Mouse (Mus musculus) MEL (cell line): Measurements from ENCODE around the gene Rnf144b.

ENCODE experiments used
- CTCF ChIP-seq, 3 experiments: IDR thresholded peaks in 2 of 3; conservative IDR thresholded peaks in 1 of 3; 2 replicates each; pipeline ENCODE4 v1.5.1; 2011 to 2012; ENCODE audit warnings: low read length in 3 of 3, low read depth in 2 of 3, mild to moderate bottlenecking in 2 of 3, improper control_type of control experiment in 1 of 3, inconsistent platforms in 1 of 3, mixed read lengths in 1 of 3, moderate library complexity in 1 of 3; ENCODE audit not compliant: control insufficient read depth in 1 of 3, insufficient read depth in 1 of 3, poor library complexity in 1 of 3, severe bottlenecking in 1 of 3
- ELF1 ChIP-seq: IDR thresholded peaks from 2 replicates; pipeline ENCODE4 v1.6.1; 2014; ENCODE audit warnings: low read depth, mild to moderate bottlenecking, inconsistent platforms, low read length, improper control_type of control experiment, moderate library complexity
- EP300 ChIP-seq, 2 experiments: IDR thresholded peaks; 2 replicates each; pipeline ENCODE4 v1.6.1; 2011; ENCODE audit warnings: improper control_type of control experiment in 2 of 2, low read length in 2 of 2, low read depth in 1 of 2, mild to moderate bottlenecking in 1 of 2
- ETS1 ChIP-seq: IDR thresholded peaks from 2 replicates; pipeline ENCODE4 v1.6.1; 2012; ENCODE audit warnings: low read depth, mild to moderate bottlenecking, inconsistent platforms, low read length, improper control_type of control experiment, moderate library complexity
- MAX ChIP-seq: IDR thresholded peaks from 2 replicates; pipeline ENCODE4 v1.6.1; 2011; ENCODE audit warnings: low read length, improper control_type of control experiment
- POLR2A ChIP-seq, 2 experiments: IDR thresholded peaks; 2 replicates each; pipeline ENCODE4 v1.6.1; 2011 to 2012; ENCODE audit warnings: low read length in 2 of 2, mild to moderate bottlenecking in 2 of 2, control low read depth in 1 of 2, improper control_type of control experiment in 1 of 2, low read depth in 1 of 2, moderate library complexity in 1 of 2; ENCODE audit not compliant: control insufficient read depth in 1 of 2, insufficient read depth in 1 of 2, poor library complexity in 1 of 2
- POLR2AphosphoS5 ChIP-seq: IDR thresholded peaks from 2 replicates; pipeline ENCODE4 v1.6.1; 2012; ENCODE audit warnings: low read depth, borderline replicate concordance, mild to moderate bottlenecking, inconsistent platforms, low read length, moderate library complexity, mixed read lengths
- TCF12 ChIP-seq: IDR thresholded peaks from 2 replicates; pipeline ENCODE4 v1.6.1; 2014; ENCODE audit warnings: low read depth, mild to moderate bottlenecking, inconsistent platforms, low read length, improper control_type of control experiment, moderate library complexity
- UBTF ChIP-seq: IDR thresholded peaks from 2 replicates; pipeline ENCODE4 v1.6.1; 2012; ENCODE audit warnings: low read depth, mild to moderate bottlenecking, inconsistent platforms, low read length, improper control_type of control experiment, moderate library complexity, borderline replicate concordance; ENCODE audit not compliant: insufficient read depth
- USF1 ChIP-seq: IDR thresholded peaks from 2 replicates; pipeline ENCODE4 v1.6.1; 2014; ENCODE audit warnings: low read depth, mild to moderate bottlenecking, inconsistent platforms, low read length, improper control_type of control experiment, moderate library complexity
- ZKSCAN1 ChIP-seq: IDR thresholded peaks from 2 replicates; pipeline ENCODE4 v1.6.1; 2012; ENCODE audit warnings: low read depth, mild to moderate bottlenecking, inconsistent platforms, low read length, improper control_type of control experiment, moderate library complexity

GRCm38 (mm10) chr13:47247156-47247800 is 124.8 kb downstream of the Rnf144b start:
- no peak for TF ChIP-seq USF1
- TF ChIP-seq UBTF: no peak
- TF ChIP-seq MAX: no peak
- TF ChIP-seq ZKSCAN1: no peak
- TF ChIP-seq POLR2A (IDR thresholded peaks at IDR 0.05; ENCODE audit: control insufficient read depth in 1 of 2, insufficient read depth in 1 of 2, low read depth in 1 of 2, low read length in 2 of 2, poor library complexity in 1 of 2): no peak
- TF ChIP-seq CTCF (IDR thresholded peaks at IDR 0.05 in 2 of 3, conservative IDR thresholded peaks at IDR 0.05 in 1 of 3; ENCODE audit: control insufficient read depth in 1 of 3, insufficient read depth in 1 of 3, low read depth in 2 of 3, low read length in 3 of 3, poor library complexity in 1 of 3, severe bottlenecking in 1 of 3): no peak
- no peak for TF ChIP-seq ETS1
- no peak for TF ChIP-seq EP300 (IDR thresholded peaks at IDR 0.05; ENCODE audit: low read depth in 1 of 2, low read length in 2 of 2)
- TF ChIP-seq ELF1: no peak
- no peak for TF ChIP-seq POLR2AphosphoS5
- TF ChIP-seq TCF12: no peak
